Mouse (Mus musculus): ENCODE measurements around the gene Lamb1. TPM values are rescaled to one million over a fixed set of nuclear protein-coding genes. Genes with fewer than 3 reads are reported as not detected.

Gene Lamb1
- total RNA-seq, 1 experiment, result 232 TPM

DNA sequence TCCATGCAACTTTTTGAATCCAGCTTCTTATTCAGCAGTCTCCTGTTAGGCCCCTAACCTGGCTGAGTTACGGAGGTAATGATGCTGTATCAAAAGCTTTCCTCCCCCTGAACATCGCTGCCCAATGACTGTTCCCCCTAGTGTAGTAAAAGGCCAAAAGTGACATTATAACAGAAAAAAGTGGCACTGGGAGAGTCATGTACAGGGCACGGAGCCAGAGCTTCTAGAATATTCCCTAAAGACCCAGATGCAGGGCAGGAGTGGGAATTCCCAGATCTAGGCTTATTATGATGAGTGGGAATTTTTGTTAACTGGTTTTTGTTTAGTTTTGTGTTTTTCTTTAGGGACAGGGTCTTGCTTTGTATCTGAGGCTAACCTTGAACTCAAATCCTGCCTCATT lies 34.1 kb downstream of the Lamb1 start:
- H3K9ac ChIP-seq (ENCODE audit: insufficient read depth, low read depth, low read length, poor library complexity, severe bottlenecking), result no peak overlapping the region
- in situ Hi-C loops (cut with MboI; ENCODE audit: low sequenced_read_pairs in 2 of 2, unreplicated experiment in 2 of 2), result no loop called here
- TF ChIP-seq HCFC1 (IDR thresholded peaks at IDR 0.05; ENCODE audit: borderline replicate concordance, insufficient read depth, low read length) (no peak), ZC3H11A (IDR thresholded peaks at IDR 0.05; ENCODE audit: borderline replicate concordance, low read depth, low read length) (no peak), CHD2 (IDR thresholded peaks at IDR 0.05; ENCODE audit: low read depth, low read length) (no peak), ZNF384 (IDR thresholded peaks at IDR 0.05; ENCODE audit: low read depth, low read length) (no peak), MAFK (IDR thresholded peaks at IDR 0.05; ENCODE audit: insufficient read depth, low read depth, low read length) (no peak)
- DNase-seq (ENCODE audit: low read depth, low spot score), result no peak
- peaks cover 3 to 4% of the 10 kb centered on the region in 2 experiments for H3K4me1 ChIP-seq (ENCODE audit: control insufficient read depth in 2 of 2, insufficient read depth in 2 of 2, low read length in 2 of 2, poor library complexity in 1 of 2)
- no peaks in the 10 kb centered on the region for H3K9me3 ChIP-seq (ENCODE audit: control insufficient read depth, insufficient read depth, low read depth, low read length)
- peaks cover 32% of the 10 kb centered on the region for H3K36me3 ChIP-seq (ENCODE audit: control insufficient read depth, insufficient read depth, low read length, poor library complexity, severe bottlenecking)
- H3K27ac ChIP-seq (ENCODE audit: insufficient read depth, low read depth, low read length, poor library complexity, severe bottlenecking), result no peak overlapping the region
- no peak overlapping the region for H3K4me3 ChIP-seq (ENCODE audit: insufficient read depth in 1 of 2, low read depth in 1 of 2, low read length in 2 of 2, poor library complexity in 1 of 2, severe bottlenecking in 1 of 2)

GRCm38 (mm10) chr12:31299676-31300197 lies 34.7 kb downstream of the Lamb1 start:
- Histone ChIP-seq H3K9me3 (ENCODE audit: control insufficient read depth, insufficient read depth, low read depth, low read length) (no peaks in the 10 kb centered on the region), H3K4me1 (ENCODE audit: control insufficient read depth in 2 of 2, insufficient read depth in 2 of 2, low read length in 2 of 2, poor library complexity in 1 of 2) (peaks cover 0 to under 1% of the 10 kb centered on the region in 2 experiments; a peak in 1 of 4 replicates), H3K4me3 (ENCODE audit: insufficient read depth in 1 of 2, low read depth in 1 of 2, low read length in 2 of 2, poor library complexity in 1 of 2, severe bottlenecking in 1 of 2) (no peak overlapping the region), H3K9ac (ENCODE audit: insufficient read depth, low read depth, low read length, poor library complexity, severe bottlenecking) (no peak overlapping the region), H3K36me3 (ENCODE audit: control insufficient read depth, insufficient read depth, low read length, poor library complexity, severe bottlenecking) (peaks cover 35% of the 10 kb centered on the region), H3K27ac (ENCODE audit: insufficient read depth, low read depth, low read length, poor library complexity, severe bottlenecking) (no peak overlapping the region)
- in situ Hi-C loops (cut with MboI; ENCODE audit: low sequenced_read_pairs in 2 of 2, unreplicated experiment in 2 of 2), result no loop called here
- DNase-seq (ENCODE audit: low read depth, low spot score), result no peak
- TF ChIP-seq MAFK (IDR thresholded peaks at IDR 0.05; ENCODE audit: insufficient read depth, low read depth, low read length), result no peak
- no peak for TF ChIP-seq ZC3H11A (IDR thresholded peaks at IDR 0.05; ENCODE audit: borderline replicate concordance, low read depth, low read length)
- TF ChIP-seq HCFC1 (IDR thresholded peaks at IDR 0.05; ENCODE audit: borderline replicate concordance, insufficient read depth, low read length), result no peak
- no peak for TF ChIP-seq ZNF384 (IDR thresholded peaks at IDR 0.05; ENCODE audit: low read depth, low read length)
- no peak for TF ChIP-seq CHD2 (IDR thresholded peaks at IDR 0.05; ENCODE audit: low read depth, low read length)

- in situ Hi-C loops (cut with MboI; ENCODE audit: low sequenced_read_pairs in 2 of 2, unreplicated experiment in 2 of 2), result no loop called here
- Histone ChIP-seq H3K9me3 (ENCODE audit: control insufficient read depth, insufficient read depth, low read depth, low read length) (no peaks in the 10 kb centered on the region), H3K9ac (ENCODE audit: insufficient read depth, low read depth, low read length, poor library complexity, severe bottlenecking) (no peak overlapping the region), H3K36me3 (ENCODE audit: control insufficient read depth, insufficient read depth, low read length, poor library complexity, severe bottlenecking) (peaks cover 35% of the 10 kb centered on the region), H3K4me1 (ENCODE audit: control insufficient read depth in 2 of 2, insufficient read depth in 2 of 2, low read length in 2 of 2, poor library complexity in 1 of 2) (no peaks in the 10 kb centered on the region), H3K4me3 (ENCODE audit: insufficient read depth in 1 of 2, low read depth in 1 of 2, low read length in 2 of 2, poor library complexity in 1 of 2, severe bottlenecking in 1 of 2) (no peak overlapping the region), H3K27ac (ENCODE audit: insufficient read depth, low read depth, low read length, poor library complexity, severe bottlenecking) (no peak overlapping the region)
- DNase-seq (ENCODE audit: low read depth, low spot score), result no peak
- TF ChIP-seq CHD2 (IDR thresholded peaks at IDR 0.05; ENCODE audit: low read depth, low read length), result no peak
- TF ChIP-seq MAFK (IDR thresholded peaks at IDR 0.05; ENCODE audit: insufficient read depth, low read depth, low read length), result no peak
- TF ChIP-seq HCFC1 (IDR thresholded peaks at IDR 0.05; ENCODE audit: borderline replicate concordance, insufficient read depth, low read length), result no peak
- TF ChIP-seq ZNF384 (IDR thresholded peaks at IDR 0.05; ENCODE audit: low read depth, low read length), result no peak
- no peak for TF ChIP-seq ZC3H11A (IDR thresholded peaks at IDR 0.05; ENCODE audit: borderline replicate concordance, low read depth, low read length)
Measured at GRCm38 (mm10) chr12:31300276-31300675, 35.2 kb downstream of the Lamb1 start.

- Histone ChIP-seq H3K9me3 (ENCODE audit: control insufficient read depth, insufficient read depth, low read depth, low read length) (no peaks in the 10 kb centered on the region), H3K9ac (ENCODE audit: insufficient read depth, low read depth, low read length, poor library complexity, severe bottlenecking) (no peak overlapping the region), H3K27ac (ENCODE audit: insufficient read depth, low read depth, low read length, poor library complexity, severe bottlenecking) (no peak overlapping the region), H3K4me1 (ENCODE audit: control insufficient read depth in 2 of 2, insufficient read depth in 2 of 2, low read length in 2 of 2, poor library complexity in 1 of 2) (no peaks in the 10 kb centered on the region), H3K4me3 (ENCODE audit: insufficient read depth in 1 of 2, low read depth in 1 of 2, low read length in 2 of 2, poor library complexity in 1 of 2, severe bottlenecking in 1 of 2) (no peak overlapping the region), H3K36me3 (ENCODE audit: control insufficient read depth, insufficient read depth, low read length, poor library complexity, severe bottlenecking) (peaks cover 45% of the 10 kb centered on the region)
- TF ChIP-seq ZC3H11A (IDR thresholded peaks at IDR 0.05; ENCODE audit: borderline replicate concordance, low read depth, low read length), result no peak
- no peak for TF ChIP-seq HCFC1 (IDR thresholded peaks at IDR 0.05; ENCODE audit: borderline replicate concordance, insufficient read depth, low read length)
- no peak for TF ChIP-seq CHD2 (IDR thresholded peaks at IDR 0.05; ENCODE audit: low read depth, low read length)
- no peak for TF ChIP-seq MAFK (IDR thresholded peaks at IDR 0.05; ENCODE audit: insufficient read depth, low read depth, low read length)
- TF ChIP-seq ZNF384 (IDR thresholded peaks at IDR 0.05; ENCODE audit: low read depth, low read length), result no peak
- in situ Hi-C loops (cut with MboI; ENCODE audit: low sequenced_read_pairs in 2 of 2, unreplicated experiment in 2 of 2), result no loop called here
- DNase-seq (ENCODE audit: low read depth, low spot score), result no peak
Measured at GRCm38 (mm10) chr12:31302266-31302665, 37.2 kb downstream of the Lamb1 start.

All from ES-E14 (cell line).